In the genomic region with DNA sequence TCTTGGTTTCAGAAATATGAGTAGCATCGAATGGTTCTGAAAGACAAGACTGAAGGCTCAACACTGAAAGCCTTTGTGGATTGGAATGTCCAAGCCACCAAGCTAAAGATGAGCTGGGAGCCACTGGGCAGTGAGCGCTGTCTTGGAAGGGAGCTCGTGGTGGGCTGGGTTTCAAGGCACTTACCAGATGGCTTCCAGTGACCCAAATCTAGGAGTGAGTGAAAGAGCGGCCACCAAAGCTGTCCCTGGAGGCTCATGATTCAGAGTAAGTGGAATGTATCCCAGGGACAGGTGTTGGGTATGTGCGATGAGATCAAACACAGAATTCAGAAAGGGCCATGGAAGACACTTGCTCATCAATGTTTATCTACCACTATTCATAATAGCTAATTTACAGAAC, we compare ENCODE assay signal across 23 mouse cellular contexts.
DNase-seq lines count a peak whose midpoint lies in the region; ATAC-seq and TF ChIP-seq lines count a peak whose summit lies in the region.
"Had no signal": no experiment of that assay in that cellular context is flagged by ENCODE, and none has a peak within 500 bp of the region (broad histone marks: within the 10 kb centered on the region; RNA-seq: fewer than 3 reads in every experiment).

No protein-coding gene starts in this region.

- H3K36me3 ChIP-seq in myocyte (ENCODE audit: control insufficient read depth, insufficient read depth): no peaks in the 10 kb centered on the region
- H3K36me3 ChIP-seq: embryonic facial prominence, embryonic 10.5 days; forebrain, embryonic 10.5 days; hindbrain, embryonic 10.5 days; limb, embryonic 15.5 days; midbrain, embryonic 15.5 days; neural tube, embryonic 13.5 days had no signal

- peak; percentile 58 for ATAC-seq in cerebellum, adult (ENCODE audit: insufficient number of reproducible peaks, low FRiP score, low TSS enrichment)
- no peak for ATAC-seq in megakaryocyte, adult 5-6 weeks (ENCODE audit: poor library complexity, severe bottlenecking)
- ATAC-seq: hindbrain, postnatal 0 days; intestine, embryonic 16.5 days; midbrain, embryonic 15.5 days had no signal

- no peak overlapping the region for H3K4me2 ChIP-seq in myocyte (ENCODE audit: low read depth)
- H3K4me2 ChIP-seq: limb, embryonic 15.5 days; lung, embryonic 14.5 days; midbrain, embryonic 15.5 days; neural tube, embryonic 13.5 days had no signal

- H3K4me3 ChIP-seq in myocyte: no peak overlapping the region
- H3K4me3 ChIP-seq: embryonic facial prominence, embryonic 10.5 days; forebrain, embryonic 10.5 days; hindbrain, embryonic 10.5 days; limb, embryonic 15.5 days; midbrain, embryonic 15.5 days; neural tube, embryonic 13.5 days had no signal

- no peaks in the 10 kb centered on the region for H3K79me2 ChIP-seq in myocyte (ENCODE audit: control insufficient read depth, insufficient read depth)

- no peak for DNase-seq in cerebellum, postnatal 4 days (ENCODE audit: low spot score in 2 of 2)
- DNase-seq in retina, postnatal 1 day: peak; percentile 9
- DNase-seq in retina, embryonic 14.5 days (ENCODE audit: low spot score): no peak
- DNase-seq in cerebellum, postnatal 10 days: peak; percentile 74 to 80
- no peak for DNase-seq in kidney, adult 9 months
- DNase-seq: adrenal gland, postnatal 25 days; kidney, postnatal 36 days; lung, embryonic 14.5 days; lung, postnatal 4 days; right cerebral cortex, adult 18-20 months; right cerebral cortex, postnatal 4 days; thymus, postnatal 14 days had no signal

- H3ac ChIP-seq in myocyte (ENCODE audit: control insufficient read depth, insufficient read length): no peak overlapping the region

- TF ChIP-seq POLR2A in myocyte (IDR thresholded peaks at IDR 0.05; ENCODE audit: insufficient read length, low read depth): no peak

- no peaks in the 10 kb centered on the region for H3K27me3 ChIP-seq in myocyte (ENCODE audit: control insufficient read depth, insufficient read depth, insufficient read length)
- H3K27me3 ChIP-seq: limb, embryonic 15.5 days; midbrain, embryonic 15.5 days; neural tube, embryonic 13.5 days had no signal

TF ChIP-seq in myocyte, 11 proteins besides CTCF, POLR2A, EP300 and RAD21:
- TF ChIP-seq MYOG (IDR thresholded peaks at IDR 0.05; ENCODE audit: control insufficient read depth in 1 of 3, insufficient read depth in 1 of 3, insufficient read length in 2 of 3, low read depth in 2 of 3) (peak in 1 of 3 experiments; percentile 15), TCF3 (IDR thresholded peaks at IDR 0.05; ENCODE audit: insufficient read length, low read depth) (no peak), CEBPB (IDR thresholded peaks at IDR 0.05; ENCODE audit: insufficient read depth, poor library complexity, severe bottlenecking) (no peak), USF1 (IDR thresholded peaks at IDR 0.05; ENCODE audit: low read depth) (no peak), POLR2AphosphoS2 (IDR thresholded peaks at IDR 0.05; ENCODE audit: insufficient read length, low read depth) (no peak), MYOD1 (IDR thresholded peaks at IDR 0.05; ENCODE audit: control insufficient read depth in 1 of 3, insufficient read length in 2 of 3, low read depth in 2 of 3) (peak in 2 of 3 experiments; percentile 49 to 61), MAX (IDR thresholded peaks at IDR 0.05; ENCODE audit: low read depth) (no peak), REST (IDR thresholded peaks at IDR 0.05; ENCODE audit: insufficient read depth, insufficient read length) (no peak), SRF (IDR thresholded peaks at IDR 0.05; ENCODE audit: control insufficient read depth, insufficient read length, low read depth) (no peak), TCF12 (IDR thresholded peaks at IDR 0.05; ENCODE audit: insufficient read depth, poor library complexity, severe bottlenecking) (no peak), E2F4 (IDR thresholded peaks at IDR 0.05; ENCODE audit: insufficient read depth) (no peak)

Comparison
In these comparisons a context has a peak if more than half of its experiments do, and no peak if none do; other contexts are left out.
1. DNase-seq: peak in retina, postnatal 1 day (single experiment) and cerebellum, postnatal 10 days (2 of 2); none in cerebellum, postnatal 4 days (0 of 2), retina, embryonic 14.5 days (single experiment) and kidney, adult 9 months (single experiment).